In genomic region chr2:38630574-38630973, GRCm38 (mm10) we compare ENCODE assay signal across 20 mouse cellular contexts.
"Had no signal": no experiment of that assay in that cellular context is flagged by ENCODE, and none has a peak within 500 bp of the region (broad histone marks: within the 10 kb centered on the region; RNA-seq: fewer than 3 reads in every experiment).

No protein-coding gene starts in this region.

- H3K4me3 ChIP-seq: liver, embryonic 15.5 days; lung, embryonic 15.5 days; megakaryocyte, embryonic 14.5 days; midbrain, embryonic 10.5 days; midbrain, embryonic 12.5 days; myocyte; neural tube, embryonic 13.5 days; neural tube, embryonic 15.5 days had no signal

- H3K9ac ChIP-seq: liver, embryonic 15.5 days; liver, postnatal 0 days; lung, embryonic 15.5 days; midbrain, embryonic 12.5 days; neural tube, embryonic 13.5 days; neural tube, embryonic 15.5 days had no signal

- ATAC-seq: liver, postnatal 0 days; lung, postnatal 0 days; midbrain, embryonic 16.5 days had no signal

- DNase-seq: liver, postnatal 0 days; lung, adult 2 months; lung, postnatal 14 days; lung, postnatal 36 days; midbrain, embryonic 14.5 days; retina, postnatal 1 day; right cerebral cortex, adult 18-20 months; thymus, adult 18-20 months; thymus, postnatal 14 days; thymus, postnatal 36 days had no signal

- H3K4me1 ChIP-seq: liver, embryonic 15.5 days; lung, embryonic 15.5 days; midbrain, embryonic 10.5 days; midbrain, embryonic 12.5 days; neural tube, embryonic 13.5 days; neural tube, embryonic 15.5 days had no signal

- H3K27ac ChIP-seq: liver, embryonic 15.5 days; lung, embryonic 15.5 days; midbrain, embryonic 10.5 days; midbrain, embryonic 12.5 days; neural tube, embryonic 13.5 days; neural tube, embryonic 15.5 days had no signal

- H3K27me3 ChIP-seq: liver, embryonic 15.5 days; lung, embryonic 15.5 days; megakaryocyte, embryonic 14.5 days; midbrain, embryonic 12.5 days; neural tube, embryonic 13.5 days; neural tube, embryonic 15.5 days had no signal

- H3K4me2 ChIP-seq: liver, embryonic 15.5 days; lung, embryonic 15.5 days; midbrain, embryonic 12.5 days; neural tube, embryonic 13.5 days; neural tube, embryonic 15.5 days had no signal

- H3K9me3 ChIP-seq: liver, embryonic 15.5 days; lung, embryonic 15.5 days; megakaryocyte, embryonic 14.5 days; midbrain, embryonic 10.5 days; midbrain, embryonic 12.5 days; neural tube, embryonic 13.5 days; neural tube, embryonic 15.5 days had no signal
